Mouse (Mus musculus): ENCODE data around the gene Gm10720. TPM values are rescaled to one million over a fixed set of nuclear protein-coding genes. Genes with fewer than 3 reads are reported as not detected.
"Not testable (repeated sequence)": the region's sequence is repeated elsewhere in the genome, so short reads cannot be mapped to it uniquely, and the experiment has no call there.

Gm10720 gene
- polyA plus RNA-seq, 1 experiment from 2014 or later = not detected

- not testable (repeated sequence) for H3K9me3 ChIP-seq (ENCODE audit: control insufficient read depth, low read length); DNase-seq (ENCODE audit: low spot score); H3K4me2 ChIP-seq; H3K36me3 ChIP-seq (ENCODE audit: control insufficient read depth, insufficient read depth, low read length); ATAC-seq (replicated peaks; ENCODE audit: low FRiP score); H3K4me3 ChIP-seq (ENCODE audit: low read depth, low read length); H3K4me1 ChIP-seq (replicated peaks; ENCODE audit: control insufficient read depth, insufficient read depth, low read length); H3K27me3 ChIP-seq (replicated peaks; ENCODE audit: control insufficient read depth, insufficient read depth, low read length); H3K9ac ChIP-seq (ENCODE audit: low read depth, low read length); H3K27ac ChIP-seq (ENCODE audit: low read depth, low read length)
- WGBS = no CpG with 5 or more reads among the region's 8 CpGs
Observed at GRCm38 (mm10) chr9:3034299-3034698, 18.8 kb downstream of the Gm10720 start, which contains the start of gene Gm17535. Gene Gm17535 (plus strand): TSS chr9:3034599.

- not testable (repeated sequence) for H3K4me1 ChIP-seq (replicated peaks; ENCODE audit: control insufficient read depth, insufficient read depth, low read length); ATAC-seq (replicated peaks; ENCODE audit: low FRiP score); H3K27me3 ChIP-seq (replicated peaks; ENCODE audit: control insufficient read depth, insufficient read depth, low read length); H3K36me3 ChIP-seq (ENCODE audit: control insufficient read depth, insufficient read depth, low read length); DNase-seq (ENCODE audit: low spot score); H3K4me3 ChIP-seq (ENCODE audit: low read depth, low read length); H3K4me2 ChIP-seq; H3K9ac ChIP-seq (ENCODE audit: low read depth, low read length); H3K27ac ChIP-seq (ENCODE audit: low read depth, low read length); H3K9me3 ChIP-seq (ENCODE audit: control insufficient read depth, low read length)
- 71% methylated on average over 6 of the region's 8 CpGs for WGBS
Observed at GRCm38 (mm10) chr9:3036577-3036976, 21.1 kb downstream of the Gm10720 start, which contains the start of gene Gm10715. Gene Gm10715 (plus strand): TSS chr9:3036877.

- ATAC-seq (replicated peaks; ENCODE audit: low FRiP score); DNase-seq (ENCODE audit: low spot score); H3K4me3 ChIP-seq (ENCODE audit: low read depth, low read length); H3K4me1 ChIP-seq (replicated peaks; ENCODE audit: control insufficient read depth, insufficient read depth, low read length); H3K4me2 ChIP-seq; H3K36me3 ChIP-seq (ENCODE audit: control insufficient read depth, insufficient read depth, low read length); H3K27me3 ChIP-seq (replicated peaks; ENCODE audit: control insufficient read depth, insufficient read depth, low read length); H3K9me3 ChIP-seq (ENCODE audit: control insufficient read depth, low read length); H3K9ac ChIP-seq (ENCODE audit: low read depth, low read length); H3K27ac ChIP-seq (ENCODE audit: low read depth, low read length): not testable (repeated sequence)
- 61% methylated on average over 4 of the region's 4 CpGs for WGBS
Observed at GRCm38 (mm10) chr9:3038161-3038560, 22.7 kb downstream of the Gm10720 start.

Small RNA genes within 50 kb of the gene (microRNA-seq; reads per million reads assigned to microRNA genes)
- gene Mir101c (ENCODE audit: borderline number of aligned reads) = not detected

Other genes starting within 250 kb of the Gm10720 start
- not detected in 2 replicates for gene Gm10722, start 14.7 kb upstream of the Gm10720 start, polyA plus RNA-seq (2014; fragmentation: Nextera tagmentation; extraction: Ambion mirVana)
- gene Gm11168, start 12.3 kb upstream of the Gm10720 start, polyA plus RNA-seq (2014; fragmentation: Nextera tagmentation; extraction: Ambion mirVana) = not detected in 2 replicates
- gene Gm10721, start 2.5 kb upstream of the Gm10720 start, polyA plus RNA-seq (2014; fragmentation: Nextera tagmentation; extraction: Ambion mirVana) = not detected in 2 replicates
- gene Gm10719, start 1.8 kb downstream of the Gm10720 start, polyA plus RNA-seq (2014; fragmentation: Nextera tagmentation; extraction: Ambion mirVana) = not detected in 2 replicates
- gene Gm10718, start 7.9 kb downstream of the Gm10720 start, polyA plus RNA-seq (2014; fragmentation: Nextera tagmentation; extraction: Ambion mirVana) = not detected in 2 replicates
- gene Gm10717, start 9.8 kb downstream of the Gm10720 start, polyA plus RNA-seq (2014; fragmentation: Nextera tagmentation; extraction: Ambion mirVana) = not detected in 2 replicates
- not detected in 2 replicates for gene Gm17535, start 18.9 kb downstream of the Gm10720 start, polyA plus RNA-seq (2014; fragmentation: Nextera tagmentation; extraction: Ambion mirVana)
- gene Gm10715, start 21.2 kb downstream of the Gm10720 start, polyA plus RNA-seq (2014; fragmentation: Nextera tagmentation; extraction: Ambion mirVana) = not detected in 2 replicates

Data from liver, embryonic 11.5 days (tissue).